Mouse (Mus musculus) A20 (cell line): Measurements from ENCODE around the gene Grm1.

Experiments
- DNase-seq: peaks from one replicate; pipeline ENCODE4 v3.0.0-alpha.2; 2011; ENCODE audit warnings: low read depth, low spot score

Grm1 gene

DNA sequence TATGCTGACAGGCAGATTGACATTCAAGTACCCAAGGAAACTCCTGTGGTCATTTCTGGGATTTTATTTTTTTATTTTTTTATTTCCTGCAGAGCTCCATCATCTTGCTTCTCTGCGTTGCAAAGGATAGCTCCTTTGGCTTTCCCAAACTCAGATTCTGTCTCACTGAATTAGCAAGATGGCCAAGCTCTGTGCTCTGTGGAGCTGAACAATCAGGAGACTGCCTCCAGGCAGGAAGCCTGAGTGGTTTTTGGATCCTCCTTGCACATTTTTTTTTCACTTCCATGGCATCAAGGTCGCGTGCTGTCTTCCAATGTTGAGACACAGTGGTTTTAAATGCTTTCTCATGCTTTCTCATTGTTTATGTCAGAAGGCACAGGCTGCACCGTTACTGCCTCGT is 347.6 kb downstream of the Grm1 start:
- no peak for DNase-seq

DNA sequence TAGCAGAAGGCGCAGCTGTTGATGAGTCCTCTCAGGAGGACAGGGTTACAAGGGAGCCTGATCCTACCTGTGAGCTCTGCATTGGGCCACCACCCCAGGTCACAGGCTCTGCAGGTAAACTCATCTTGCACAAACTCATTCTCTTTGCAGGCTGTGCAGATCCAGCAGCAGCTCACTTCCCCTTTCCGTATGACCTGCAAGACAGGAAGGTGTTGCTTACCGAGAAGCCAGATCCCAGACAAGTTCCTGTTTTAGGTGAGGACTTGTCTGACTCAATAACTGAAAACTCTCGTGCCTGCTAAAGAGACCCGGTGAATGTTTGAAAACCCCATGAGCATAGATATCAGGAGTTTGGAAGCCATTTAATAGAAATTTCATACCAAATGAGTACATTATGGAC is 349.1 kb downstream of the Grm1 start:
- peak; percentile 6 for DNase-seq

DNA sequence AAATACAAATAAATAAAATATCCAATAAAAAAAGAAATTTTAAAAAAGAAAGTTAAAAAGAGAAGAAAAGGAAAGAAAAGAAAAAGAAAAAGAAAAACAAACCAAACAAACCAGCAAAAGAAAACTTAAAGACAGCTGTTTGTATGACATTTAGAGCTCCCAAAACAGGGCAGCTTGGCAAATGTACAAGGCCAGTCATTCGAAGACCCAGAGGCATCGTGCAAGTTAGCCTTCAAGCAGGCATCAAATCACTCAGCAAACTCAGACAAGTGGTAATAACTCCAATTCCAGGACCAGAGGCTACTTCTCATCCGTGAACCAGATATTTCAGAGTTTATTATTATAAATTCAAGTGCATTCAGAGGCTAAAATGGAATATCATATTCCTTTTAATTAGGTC is 355.7 kb downstream of the Grm1 start:
- DNase-seq, result no peak

DNA sequence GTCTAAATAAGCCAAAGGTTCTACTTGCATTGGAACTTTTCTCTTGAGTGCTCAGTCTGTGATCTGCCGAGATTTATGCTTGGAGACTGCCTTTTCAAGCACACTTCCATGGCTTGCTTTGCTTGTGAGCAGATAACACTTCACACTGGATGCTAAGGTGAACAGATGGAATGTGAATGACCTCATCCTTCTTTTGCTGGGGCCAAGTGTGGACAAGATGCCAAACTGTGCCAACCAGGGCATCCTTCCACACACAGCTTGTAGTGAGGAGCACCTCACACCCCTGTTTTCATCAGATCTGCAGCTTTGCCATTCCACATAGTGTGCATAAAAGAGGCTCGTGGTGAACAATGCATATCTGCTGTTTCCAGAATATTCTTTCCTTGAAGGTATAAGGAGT is 371.3 kb downstream of the Grm1 start:
- DNase-seq, result no peak

DNA sequence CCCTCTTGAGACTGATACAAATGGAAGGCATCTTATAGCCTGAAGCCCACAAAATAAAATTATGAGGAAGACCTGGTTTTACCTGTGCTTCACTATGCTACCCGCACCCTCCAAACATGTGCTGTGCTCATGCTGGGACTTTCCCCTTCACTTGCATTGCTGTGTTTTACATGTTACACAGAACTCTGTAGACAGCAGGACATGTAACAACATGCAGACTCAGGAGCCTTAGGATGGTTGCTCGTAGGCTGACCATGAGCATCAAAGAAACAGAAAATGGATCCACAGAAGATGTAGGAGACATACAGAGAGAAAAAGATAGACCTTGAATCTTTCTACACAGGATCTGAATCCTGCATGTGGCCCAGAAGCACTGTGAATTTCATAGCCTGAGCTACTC is 371.8 kb downstream of the Grm1 start:
- DNase-seq, result no peak

DNA sequence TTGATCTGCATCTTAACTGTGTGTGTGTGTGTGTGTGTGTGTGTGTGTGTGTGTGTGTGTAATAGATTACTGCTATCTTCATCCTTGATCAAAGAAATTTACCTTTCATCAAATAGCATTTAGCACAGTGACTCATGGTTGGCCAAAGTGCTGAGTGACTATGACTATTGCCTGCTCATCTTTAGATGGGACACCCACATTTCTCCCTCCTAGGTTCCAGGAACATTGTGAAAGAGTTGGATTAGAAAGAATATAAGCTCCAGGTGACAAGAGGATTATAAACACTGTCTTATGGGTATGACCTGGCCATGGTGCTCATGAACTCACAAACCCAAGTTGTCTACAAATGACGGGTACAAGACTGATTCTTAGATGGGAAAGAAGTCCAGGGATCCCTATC is 374.1 kb downstream of the Grm1 start:
- no peak for DNase-seq

DNA sequence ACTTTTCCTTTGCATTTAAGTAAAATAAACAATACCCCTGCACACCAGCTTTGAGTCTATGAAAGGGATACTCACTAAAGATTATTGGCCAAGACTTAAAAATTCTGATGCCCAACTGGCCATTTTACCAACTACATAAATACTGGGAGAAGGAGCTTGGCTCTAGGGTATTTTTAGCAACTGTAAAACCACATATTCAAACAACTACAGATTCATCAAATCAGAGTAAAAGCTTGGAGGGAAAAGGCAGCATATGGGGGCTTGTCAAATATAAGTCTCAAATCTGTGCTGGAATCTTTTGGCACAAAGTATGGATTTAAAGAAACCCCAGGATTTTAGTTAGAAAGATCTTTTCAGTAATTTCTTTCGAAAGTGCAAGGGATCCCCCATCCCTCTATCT is 380.8 kb downstream of the Grm1 start:
- no peak for DNase-seq

DNA sequence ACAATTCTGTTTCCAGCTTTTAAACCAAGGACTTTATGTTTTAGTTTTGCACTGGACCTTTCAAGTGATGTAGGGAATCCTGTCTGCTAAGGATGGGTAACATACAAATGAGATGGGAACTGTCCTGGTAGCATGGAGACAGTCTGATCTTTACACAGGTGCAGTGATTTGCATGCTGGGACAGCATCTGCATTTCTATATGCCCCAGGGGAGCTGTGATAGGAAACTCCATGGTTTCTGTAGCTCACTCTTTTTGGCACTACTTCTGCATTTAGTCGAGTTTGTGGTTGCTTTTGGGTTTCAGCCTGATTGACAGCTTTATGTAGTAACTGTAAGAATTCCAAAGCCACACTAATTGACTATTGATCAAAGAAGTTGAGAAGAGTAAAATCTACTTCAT is 381.3 kb downstream of the Grm1 start:
- DNase-seq, result no peak

DNA sequence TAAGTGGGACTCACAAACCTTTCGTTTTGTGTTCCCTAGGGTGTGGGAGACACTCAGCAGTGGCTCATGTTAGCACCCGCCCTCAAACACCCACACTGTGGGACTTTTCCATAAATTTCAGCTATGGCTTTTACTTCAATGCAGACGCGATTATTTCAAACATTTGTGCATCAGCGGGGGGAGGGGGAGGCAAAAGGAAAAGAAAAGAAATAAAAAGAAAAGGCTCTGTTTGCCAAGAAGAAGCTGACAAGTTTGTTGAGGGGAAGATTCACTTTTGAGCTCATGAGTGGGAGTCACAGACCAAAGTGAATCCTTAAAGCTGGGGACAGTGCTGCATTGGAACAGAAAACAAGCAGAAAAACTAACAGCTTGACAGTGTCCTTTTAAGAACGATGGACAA is 384.7 kb downstream of the Grm1 start:
- DNase-seq, result no peak

DNA sequence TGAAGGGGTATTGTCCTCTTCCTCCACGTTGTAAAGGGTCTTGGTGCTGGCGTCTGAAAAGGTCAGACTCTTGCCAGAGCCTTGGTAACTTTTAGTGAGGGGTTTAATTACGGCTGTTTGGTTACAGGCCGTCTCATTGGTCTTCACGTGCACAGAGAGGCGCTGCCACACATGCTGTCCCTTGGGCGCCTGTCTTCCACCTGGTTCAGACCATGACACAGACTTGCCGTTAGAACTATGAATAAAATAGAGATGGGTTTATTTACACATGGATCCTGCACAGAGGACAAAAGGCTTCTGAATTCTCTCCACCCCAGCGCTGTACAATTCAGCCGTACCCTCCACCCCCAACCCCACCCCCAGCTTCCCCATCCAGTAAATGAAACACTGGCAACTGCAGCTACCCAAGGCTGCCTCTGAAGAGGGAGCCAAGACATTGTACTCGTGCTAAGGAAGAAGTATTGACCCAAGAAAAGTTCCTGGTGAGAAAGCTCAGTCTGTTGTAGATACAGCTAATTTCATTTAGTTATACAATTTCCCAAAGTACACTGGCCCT is 392.4 kb downstream of the Grm1 start:
- no peak for DNase-seq

DNA sequence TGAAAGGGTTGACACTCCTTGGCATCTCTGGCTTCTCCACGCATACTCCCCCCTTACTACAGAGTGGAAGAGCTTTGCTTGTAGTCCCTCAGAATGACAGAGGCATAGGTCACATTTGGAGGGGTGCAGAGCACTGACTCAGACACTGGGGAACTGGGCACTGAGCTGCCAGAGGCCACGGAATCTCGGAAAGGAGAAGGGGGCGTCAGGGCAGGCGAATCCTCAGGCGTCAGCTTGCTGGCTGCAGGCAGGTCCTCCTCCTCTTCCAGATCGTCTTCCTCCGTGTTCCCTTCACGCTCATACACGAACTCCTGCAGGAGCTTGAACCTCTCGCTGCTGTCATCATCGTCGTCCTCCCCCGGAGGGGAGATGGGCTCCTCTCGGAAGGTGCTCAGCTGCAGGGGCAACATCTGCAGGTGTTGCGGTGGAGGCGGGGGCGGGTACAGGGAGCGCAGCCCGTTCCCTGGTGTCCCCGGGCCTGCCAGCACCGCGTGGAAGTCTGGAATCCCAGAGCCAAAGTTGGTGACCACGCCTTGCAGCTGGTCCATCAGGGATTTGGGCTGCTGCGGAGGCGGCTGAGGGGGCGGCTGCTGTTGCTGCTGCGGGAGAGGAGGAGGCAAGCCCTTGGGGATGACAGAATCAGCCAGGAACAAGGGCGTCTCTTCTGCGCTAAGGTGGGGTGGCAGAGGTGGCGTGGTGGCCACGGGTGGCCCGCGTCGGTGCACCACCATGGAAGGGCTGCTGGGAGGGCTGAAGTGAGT is 393.1 kb downstream of the Grm1 start:
- no peak for DNase-seq

DNA sequence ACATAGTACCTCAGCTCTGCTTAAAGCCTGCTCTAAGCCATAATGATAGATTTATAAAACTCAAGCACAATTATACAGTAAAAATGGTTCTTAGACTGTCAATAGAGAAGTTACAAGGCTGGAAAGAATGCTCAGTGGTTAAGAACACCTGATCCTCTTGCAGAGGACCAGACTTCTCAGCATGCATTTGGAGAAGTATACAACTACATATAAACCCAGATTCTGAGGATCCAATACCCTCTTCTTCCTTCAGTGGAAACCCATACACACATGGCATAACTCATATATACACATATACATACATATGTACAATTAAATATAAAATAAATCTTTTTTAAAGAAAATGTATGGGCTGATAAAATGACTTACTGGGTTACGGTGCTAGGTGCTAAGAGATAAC is 401.1 kb downstream of the Grm1 start, which contains the start of gene Gm10944:
Gene Gm10944 (plus strand): TSS at position 301 of the 400 bp plus-strand sequence.
- no peak for DNase-seq

DNA sequence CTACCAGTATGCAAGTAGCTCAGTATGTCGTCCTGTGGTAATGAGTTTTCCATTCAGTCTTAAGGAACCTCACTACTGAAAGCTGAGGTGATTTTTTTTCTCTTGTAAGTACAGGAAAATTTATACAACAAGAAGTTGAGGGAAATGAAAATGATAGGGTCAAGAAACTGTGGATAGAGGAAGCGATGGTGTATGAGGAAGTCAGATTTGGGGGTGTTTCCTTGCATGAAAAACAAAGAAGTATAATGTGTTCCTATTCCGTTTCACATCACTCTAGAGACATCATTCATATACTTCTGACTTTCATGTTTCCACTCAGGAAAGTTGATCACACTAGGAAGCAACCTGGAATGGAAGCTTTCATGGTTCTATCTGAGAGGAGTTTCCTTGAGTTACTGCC is 422.2 kb downstream of the Grm1 start:
- DNase-seq, result no peak

DNA sequence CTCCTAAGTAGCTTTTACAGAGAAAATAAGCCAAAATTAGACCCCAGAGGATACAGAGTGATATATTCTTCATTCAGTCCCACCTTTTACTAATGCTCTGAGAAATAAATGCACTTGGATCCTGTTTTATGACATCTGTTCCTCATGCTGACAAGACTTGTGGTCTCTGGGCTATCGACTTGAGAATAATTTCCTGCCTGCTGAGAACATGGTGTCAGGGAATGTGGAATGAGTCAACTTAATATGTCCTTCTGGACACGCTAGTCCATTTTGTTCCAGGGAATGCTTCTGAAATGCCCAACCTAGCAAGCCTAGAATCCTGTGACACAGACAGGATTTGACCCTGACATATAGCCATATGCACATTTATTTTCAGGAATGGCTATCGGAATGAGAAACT is 423.0 kb downstream of the Grm1 start:
- no peak for DNase-seq

DNA sequence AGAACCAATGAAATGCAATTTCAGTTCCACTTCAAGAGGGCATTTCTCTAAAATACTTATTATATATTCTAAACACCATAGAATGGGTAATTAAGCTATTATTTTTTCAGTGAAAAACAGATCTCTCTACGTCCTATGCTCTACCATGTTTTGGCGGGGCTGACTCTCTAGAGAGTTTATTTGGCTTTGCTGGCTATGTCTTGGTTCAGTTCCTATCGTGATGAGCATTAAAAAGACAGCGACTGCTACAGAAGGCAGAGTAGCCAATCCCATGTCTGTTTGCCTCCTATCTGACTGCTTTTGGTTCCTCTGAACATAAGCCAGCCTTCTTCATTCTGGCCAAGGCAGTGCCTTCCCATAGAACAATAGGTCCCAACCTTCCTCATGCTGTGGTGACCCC is 425.5 kb downstream of the Grm1 start:
- DNase-seq, result no peak

DNA sequence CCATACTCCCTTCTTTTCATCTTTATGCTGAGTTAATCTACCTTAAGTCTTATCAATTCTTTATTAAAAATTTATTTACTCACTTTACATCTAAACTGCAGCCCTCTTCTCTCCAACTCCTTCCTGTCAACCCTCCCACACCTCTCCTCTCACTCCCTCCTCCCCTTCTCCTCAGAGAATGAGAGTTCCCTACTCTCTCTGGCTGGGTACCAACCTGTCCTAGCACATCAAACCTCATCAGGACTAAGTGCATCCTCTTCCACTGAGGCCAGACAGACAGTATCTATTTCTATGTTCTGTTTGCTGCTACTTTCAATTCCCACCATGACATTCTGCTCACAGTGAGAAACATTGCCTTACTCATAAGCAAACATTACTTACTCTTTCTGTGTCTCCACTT is 426.2 kb downstream of the Grm1 start:
- no peak for DNase-seq
